Mouse (Mus musculus) left cerebral cortex, adult 18-20 months (tissue): ENCODE measurements around the gene Usp8. TPM values are rescaled to one million over a fixed set of nuclear protein-coding genes. Genes with fewer than 3 reads are reported as not detected.

Experiments used
- total RNA-seq, 2 experiments: library from RNA; stranded (reverse); gene quantifications; 2 replicates each; pipeline ENCODE4 v1.2.3; 2021

Gene Usp8
- total RNA-seq, 2 experiments from 2014 or later, result 49.0 to 52.1 TPM

Other genes starting within 250 kb of the Usp8 start
- under 1 TPM in 1 of 2 experiments, not detected in 1; 0.07 TPM for gene Atp8b4, start 206.7 kb upstream of the Usp8 start, total RNA-seq
- gene Slc27a2, start 154.9 kb upstream of the Usp8 start, total RNA-seq, result 10 to 100 TPM in 1 of 2 experiments, 1 to 10 TPM in 1; 8.7 to 10.4 TPM
- gene Hdc, start 88.0 kb upstream of the Usp8 start, total RNA-seq, result 1 to 10 TPM in 1 of 2 experiments, under 1 TPM in 1; 0.77 to 1.8 TPM
- 10 to 100 TPM; 19.3 to 20.0 TPM for gene Gabpb1, start 31.0 kb upstream of the Usp8 start, total RNA-seq
- gene Usp50, start 76.1 kb downstream of the Usp8 start, total RNA-seq, result under 1 TPM in 1 of 2 experiments, not detected in 1; 0.49 TPM
- gene Trpm7, start 168.9 kb downstream of the Usp8 start, total RNA-seq, result 10 to 100 TPM; 33.9 to 35.4 TPM
- 10 to 100 TPM; 27.4 to 30.1 TPM for gene Sppl2a, start 225.9 kb downstream of the Usp8 start, total RNA-seq